Mouse (Mus musculus) forebrain, embryonic 15.5 days (tissue): ENCODE data around the gene Fgfr2. TPM values are rescaled to one million over a fixed set of nuclear protein-coding genes. Genes with fewer than 3 reads are reported as not detected.
A peak's percentile ranks its signal among the peaks of the same experiment; 100 is the strongest.

ENCODE experiments used
- ATAC-seq: fragments of 200-750 bp; cut with Nextera tagmentation; replicated peaks from 2 replicates; pipeline ENCODE4 v1.8.0; 2017; ENCODE audit warnings: mild to moderate bottlenecking, moderate TSS enrichment, moderate library complexity
- H3K27ac ChIP-seq: fragments of 300-500 bp; sonication (generic); replicated peaks from 2 replicates; pipeline ENCODE4 v1.5.1; 2015; ENCODE audit warnings: mild to moderate bottlenecking, inconsistent platforms
- H3K27me3 ChIP-seq: fragments of 300-500 bp; sonication (generic); 2 replicates; pipeline ENCODE4 v1.6.1; 2015; ENCODE audit warnings: inconsistent platforms
- H3K36me3 ChIP-seq: fragments of 300-500 bp; sonication (generic); 2 replicates; pipeline ENCODE4 v1.6.1; 2015; ENCODE audit warnings: mild to moderate bottlenecking, inconsistent platforms
- H3K4me1 ChIP-seq: fragments of 300-500 bp; sonication (generic); 2 replicates; pipeline ENCODE4 v1.6.1; 2015; ENCODE audit warnings: inconsistent platforms
- H3K4me2 ChIP-seq: fragments of 300-500 bp; sonication (generic); replicated peaks from 2 replicates; pipeline ENCODE4 v1.6.1; 2015; ENCODE audit warnings: mild to moderate bottlenecking, inconsistent platforms
- H3K4me3 ChIP-seq: fragments of 300-500 bp; sonication (generic); 2 replicates; pipeline ENCODE4 v1.5.1; 2015; ENCODE audit warnings: mild to moderate bottlenecking, inconsistent platforms
- H3K9ac ChIP-seq: fragments of 300-500 bp; sonication (generic); replicated peaks from 2 replicates; pipeline ENCODE4 v1.6.1; 2015; ENCODE audit warnings: mild to moderate bottlenecking, inconsistent platforms
- H3K9me3 ChIP-seq: fragments of 300-500 bp; sonication (generic); 2 replicates; pipeline ENCODE4 v1.6.1; 2016; ENCODE audit warnings: inconsistent platforms
- WGBS: fragments of 180-500 bp; shearing (Covaris S2); methylation state at CpG from one replicate; pipeline ENCODE4 v1.1.7; 2015; ENCODE audit warnings: mixed read lengths; 5-methylcytosine and 5-hydroxymethylcytosine counted together
- polyA plus RNA-seq: library from polyadenylated mRNA; unstranded; fragments of >200 nt; fragmentation: Nextera tagmentation; extraction: Ambion mirVana; gene quantifications from 2 replicates; pipeline ENCODE4 v1.2.1, GENCODE M21; 2015

Fgfr2 gene
- polyA plus RNA-seq, 1 experiment from 2014 or later, result 48.1 TPM

DNA sequence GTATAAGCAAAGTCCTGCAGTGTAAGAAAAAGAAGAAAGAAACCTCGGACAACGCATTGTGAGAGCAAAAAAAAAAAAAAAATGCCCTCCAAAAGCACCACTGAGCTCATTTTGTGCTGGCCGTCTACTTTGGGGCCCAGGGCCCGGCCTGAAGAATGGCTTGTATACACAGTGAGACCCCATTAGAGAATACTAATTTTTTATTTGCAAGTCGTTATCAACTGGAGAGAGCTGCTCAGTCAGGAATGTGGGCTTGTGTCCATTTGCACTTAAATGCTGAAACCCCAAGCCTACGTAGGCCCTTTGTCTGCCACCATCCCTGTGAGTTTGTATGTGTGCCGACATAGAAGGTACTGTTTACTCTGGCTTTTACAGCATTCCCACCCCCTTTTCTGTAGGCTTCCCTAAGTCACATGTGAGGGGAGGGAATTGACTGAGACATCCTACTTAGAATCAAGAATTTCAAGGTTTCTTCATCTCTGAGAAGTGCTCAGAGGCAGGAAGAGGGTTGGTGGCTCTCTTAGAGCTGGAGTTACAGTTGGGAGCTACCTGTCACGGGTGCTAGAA is 1785.6 kb downstream of the Fgfr2 start:
- H3K9ac ChIP-seq, result no peak overlapping the region
- peaks cover 20% of the 10 kb centered on the region for H3K36me3 ChIP-seq
- H3K4me3 ChIP-seq, result no peak overlapping the region
- no peak for ATAC-seq
- WGBS, result 19% methylated on average over 8 of the region's 8 CpGs
- 0 out of 2 replicates have a peak overlapping the region, but pooled peaks have one; percentile 27 for H3K27ac ChIP-seq
- H3K27me3 ChIP-seq, result no peaks in the 10 kb centered on the region
- H3K9me3 ChIP-seq, result no peaks in the 10 kb centered on the region
- peaks cover 6% of the 10 kb centered on the region for H3K4me1 ChIP-seq
- H3K4me2 ChIP-seq, result no peak overlapping the region

DNA sequence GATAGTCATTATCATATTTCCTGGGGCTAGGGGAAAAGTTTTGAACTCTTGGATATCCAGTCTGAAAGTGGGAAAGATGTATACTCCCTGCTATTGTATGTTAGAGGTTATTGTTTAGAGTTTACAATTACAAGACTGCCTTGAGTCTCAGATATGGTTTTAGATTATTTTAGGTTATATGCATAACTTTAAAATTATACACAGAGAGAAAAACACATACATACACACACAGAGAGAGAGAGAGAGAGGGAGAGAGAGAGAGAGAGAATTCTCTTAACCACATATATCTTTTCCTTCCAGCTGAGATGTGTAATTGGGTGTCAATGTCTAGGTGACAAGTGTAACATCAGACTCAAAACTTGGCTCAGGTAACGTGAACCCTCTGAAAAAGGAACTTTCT is 1789.6 kb downstream of the Fgfr2 start, which contains the start of gene Fam24a:
Gene Fam24a (plus strand): TSS at position 301 of the 400 bp plus-strand sequence.
- no peak for ATAC-seq
- Histone ChIP-seq H3K4me3 (no peak within 1 kb of the TSS), H3K4me1 (peaks cover 6% of the 10 kb centered on the region), H3K36me3 (no peaks in the 10 kb centered on the region), H3K9me3 (no peaks in the 10 kb centered on the region), H3K27ac (no peak within 1 kb of the TSS), H3K27me3 (no peaks in the 10 kb centered on the region), H3K9ac (no peak within 1 kb of the TSS), H3K4me2 (no peak within 1 kb of the TSS)
- 47% methylated on average over 1 of the region's 1 CpGs for WGBS

DNA sequence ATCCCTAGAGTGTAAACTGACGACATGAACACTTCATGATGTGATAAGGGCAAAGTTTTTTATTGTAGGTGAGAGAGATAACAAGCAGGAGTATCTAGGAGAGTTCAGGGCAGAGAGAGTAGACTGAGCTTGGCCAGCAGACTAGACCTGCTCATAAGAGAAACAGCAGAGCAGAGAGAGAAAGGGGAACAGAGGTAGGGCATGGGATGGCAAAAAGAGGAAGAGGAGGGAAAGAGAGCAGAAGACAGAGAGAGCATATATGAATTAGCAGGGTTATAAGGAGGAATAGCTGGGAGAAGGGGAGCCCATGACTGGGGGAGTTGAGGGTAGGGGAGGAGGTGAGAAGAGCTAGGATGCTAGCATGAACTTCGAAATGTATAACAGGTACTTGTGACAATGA is 1791.5 kb downstream of the Fgfr2 start:
- Histone ChIP-seq H3K4me3 (no peak overlapping the region), H3K27me3 (no peaks in the 10 kb centered on the region), H3K27ac (no peak overlapping the region), H3K9ac (no peak overlapping the region), H3K4me2 (no peak overlapping the region), H3K36me3 (no peaks in the 10 kb centered on the region), H3K9me3 (no peaks in the 10 kb centered on the region), H3K4me1 (no peaks in the 10 kb centered on the region)
- no peak for ATAC-seq
- 82% methylated on average over 2 of the region's 2 CpGs for WGBS

DNA sequence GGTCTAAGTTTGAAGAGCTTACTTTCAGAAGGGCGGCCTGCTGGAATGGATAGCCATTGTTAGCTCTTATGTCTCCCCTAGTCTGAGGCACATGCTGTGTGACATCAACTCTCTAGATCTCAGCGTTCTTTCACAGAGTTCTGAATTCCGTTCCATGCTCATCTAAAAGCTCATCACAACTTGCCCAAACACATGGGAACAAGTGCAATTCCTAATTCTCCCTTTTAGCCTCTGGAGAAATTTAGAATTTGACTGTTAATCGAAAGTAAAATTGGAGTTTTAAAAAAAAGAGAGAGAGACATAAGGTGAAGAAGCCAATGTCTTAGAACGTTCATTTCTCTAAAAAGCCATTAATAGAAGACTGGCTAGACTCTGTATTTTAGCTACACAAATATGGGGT is 1793.7 kb downstream of the Fgfr2 start, which contains the start of gene Fam24b:
Gene Fam24b (minus strand): TSS at position 101 of the 400 bp plus-strand sequence.
- Histone ChIP-seq H3K27me3 (no peaks in the 10 kb centered on the region), H3K27ac (no peak within 1 kb of the TSS), H3K36me3 (no peaks in the 10 kb centered on the region), H3K4me1 (no peaks in the 10 kb centered on the region), H3K4me3 (no peak within 1 kb of the TSS), H3K9me3 (no peaks in the 10 kb centered on the region), H3K4me2 (no peak within 1 kb of the TSS), H3K9ac (no peak within 1 kb of the TSS)
- 92% methylated on average over 5 of the region's 5 CpGs for WGBS
- no peak for ATAC-seq

- H3K4me3 ChIP-seq, result no peak overlapping the region
- H3K4me1 ChIP-seq, result no peaks in the 10 kb centered on the region
- H3K27me3 ChIP-seq, result no peaks in the 10 kb centered on the region
- no peak overlapping the region for H3K27ac ChIP-seq
- no peak overlapping the region for H3K9ac ChIP-seq
- WGBS, result 91% methylated on average over 5 of the region's 5 CpGs
- H3K9me3 ChIP-seq, result no peaks in the 10 kb centered on the region
- no peak overlapping the region for H3K4me2 ChIP-seq
- ATAC-seq, result no peak
- H3K36me3 ChIP-seq, result no peaks in the 10 kb centered on the region
These were observed 1796.1 kb downstream of the Fgfr2 start for GRCm38 (mm10) chr7:131327054-131327453.

GRCm38 (mm10) chr7:131322192-131322591 is 1801.0 kb downstream of the Fgfr2 start, which contains the start of gene Cuzd1:
Gene Cuzd1 (minus strand): TSS chr7:131322292.
- 87% methylated on average over 2 of the region's 2 CpGs for WGBS
- H3K4me1 ChIP-seq, result no peaks in the 10 kb centered on the region
- ATAC-seq, result no peak
- H3K27me3 ChIP-seq, result no peaks in the 10 kb centered on the region
- H3K4me2 ChIP-seq, result no peak within 1 kb of the TSS
- no peak within 1 kb of the TSS for H3K9ac ChIP-seq
- H3K9me3 ChIP-seq, result no peaks in the 10 kb centered on the region
- H3K4me3 ChIP-seq, result no peak within 1 kb of the TSS
- H3K36me3 ChIP-seq, result no peaks in the 10 kb centered on the region
- no peak within 1 kb of the TSS for H3K27ac ChIP-seq

DNA sequence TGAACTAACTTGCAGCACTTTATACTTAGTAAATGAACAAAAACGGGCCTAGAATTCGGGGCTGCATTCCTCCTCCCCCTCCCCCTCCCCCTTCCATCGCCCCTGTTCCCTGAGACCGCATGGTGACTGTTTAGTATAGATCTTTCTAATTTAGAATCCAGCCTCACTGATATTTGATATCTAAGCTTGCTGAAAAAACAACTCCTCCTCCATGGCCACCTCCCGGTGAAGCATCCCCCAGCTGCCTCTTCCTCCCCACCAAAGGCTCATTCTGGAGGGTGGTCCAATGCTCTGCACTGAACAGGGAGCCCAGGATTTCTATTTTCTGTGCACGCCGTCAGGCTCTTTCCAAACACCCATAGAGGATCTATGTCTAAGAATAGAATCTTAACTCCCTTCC is 1804.8 kb downstream of the Fgfr2 start:
- no peaks in the 10 kb centered on the region for H3K36me3 ChIP-seq
- H3K27ac ChIP-seq, result no peak overlapping the region
- no peak overlapping the region for H3K4me3 ChIP-seq
- no peak for ATAC-seq
- H3K9me3 ChIP-seq, result no peaks in the 10 kb centered on the region
- H3K27me3 ChIP-seq, result no peaks in the 10 kb centered on the region
- H3K9ac ChIP-seq, result no peak overlapping the region
- no peaks in the 10 kb centered on the region for H3K4me1 ChIP-seq
- WGBS, result 76% methylated on average over 6 of the region's 7 CpGs
- H3K4me2 ChIP-seq, result no peak overlapping the region

GRCm38 (mm10) chr7:131317587-131317986 is 1805.6 kb downstream of the Fgfr2 start:
- Histone ChIP-seq H3K9me3 (no peaks in the 10 kb centered on the region), H3K27me3 (no peaks in the 10 kb centered on the region), H3K4me1 (no peaks in the 10 kb centered on the region), H3K27ac (no peak overlapping the region), H3K9ac (no peak overlapping the region), H3K4me2 (no peak overlapping the region), H3K4me3 (no peak overlapping the region), H3K36me3 (no peaks in the 10 kb centered on the region)
- 79% methylated on average over 12 of the region's 12 CpGs for WGBS
- ATAC-seq, result no peak

DNA sequence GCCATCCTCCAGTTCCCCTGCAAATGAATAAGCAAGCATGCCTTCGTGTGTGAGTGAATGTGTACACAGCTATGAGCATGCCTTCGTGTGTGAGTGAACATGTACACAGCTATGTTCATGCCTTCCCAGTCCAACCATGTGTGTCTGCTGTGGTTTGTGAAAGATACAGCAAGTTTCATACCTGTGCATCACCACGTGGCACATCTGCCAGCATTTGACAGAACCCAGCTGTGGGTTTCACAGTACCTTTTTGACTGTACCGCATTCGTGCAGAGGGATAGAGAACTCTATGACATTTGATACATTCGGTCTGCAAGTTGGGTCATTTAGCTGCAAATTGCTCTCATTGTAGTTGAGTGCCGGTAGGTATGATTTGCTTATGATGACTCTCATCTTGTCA is 1808.7 kb downstream of the Fgfr2 start:
- no peak for ATAC-seq

DNA sequence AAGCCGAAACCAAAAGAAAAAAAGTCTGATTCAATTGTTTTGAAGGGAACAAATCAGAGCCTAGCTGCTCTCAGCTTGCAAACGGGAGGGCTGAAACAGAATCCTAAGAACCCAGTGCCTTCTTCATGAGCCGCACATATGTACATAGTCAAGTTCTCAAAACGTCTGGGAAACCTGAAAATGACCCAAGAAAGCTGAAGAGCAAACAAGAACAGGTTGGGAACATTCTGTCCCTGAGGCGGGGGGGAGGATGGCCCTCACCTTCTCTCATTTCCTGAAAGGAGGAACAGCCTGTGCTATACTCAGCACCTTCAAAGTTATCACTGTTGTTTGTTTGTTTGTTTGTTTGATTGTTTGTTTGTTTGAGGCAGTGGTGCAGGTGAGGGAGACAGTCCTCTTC is 1816.4 kb downstream of the Fgfr2 start:
- Histone ChIP-seq H3K4me2 (no peak overlapping the region), H3K9ac (no peak overlapping the region), H3K27me3 (no peaks in the 10 kb centered on the region), H3K4me3 (no peak overlapping the region), H3K4me1 (no peaks in the 10 kb centered on the region), H3K36me3 (no peaks in the 10 kb centered on the region), H3K9me3 (no peaks in the 10 kb centered on the region), H3K27ac (no peak overlapping the region)
- ATAC-seq, result no peak
- 81% methylated on average over 5 of the region's 5 CpGs for WGBS

More for the DNA sequence above, 1808.7 kb downstream of the Fgfr2 start:
- H3K4me3 ChIP-seq, result no peak overlapping the region
- WGBS, result 88% methylated on average over 7 of the region's 7 CpGs
- no peaks in the 10 kb centered on the region for H3K9me3 ChIP-seq
- no peaks in the 10 kb centered on the region for H3K36me3 ChIP-seq
- no peak overlapping the region for H3K9ac ChIP-seq
- H3K27ac ChIP-seq, result no peak overlapping the region
- H3K27me3 ChIP-seq, result no peaks in the 10 kb centered on the region
- H3K4me2 ChIP-seq, result no peak overlapping the region
- no peaks in the 10 kb centered on the region for H3K4me1 ChIP-seq

- Histone ChIP-seq H3K36me3 (no peaks in the 10 kb centered on the region), H3K4me3 (no peak overlapping the region), H3K4me2 (no peak overlapping the region), H3K27me3 (no peaks in the 10 kb centered on the region), H3K9me3 (no peaks in the 10 kb centered on the region), H3K27ac (no peak overlapping the region), H3K4me1 (no peaks in the 10 kb centered on the region), H3K9ac (no peak overlapping the region)
- no peak for ATAC-seq
- WGBS, result 76% methylated on average over 8 of the region's 8 CpGs
These were observed 1819.8 kb downstream of the Fgfr2 start for GRCm38 (mm10) chr7:131303340-131303739.

DNA sequence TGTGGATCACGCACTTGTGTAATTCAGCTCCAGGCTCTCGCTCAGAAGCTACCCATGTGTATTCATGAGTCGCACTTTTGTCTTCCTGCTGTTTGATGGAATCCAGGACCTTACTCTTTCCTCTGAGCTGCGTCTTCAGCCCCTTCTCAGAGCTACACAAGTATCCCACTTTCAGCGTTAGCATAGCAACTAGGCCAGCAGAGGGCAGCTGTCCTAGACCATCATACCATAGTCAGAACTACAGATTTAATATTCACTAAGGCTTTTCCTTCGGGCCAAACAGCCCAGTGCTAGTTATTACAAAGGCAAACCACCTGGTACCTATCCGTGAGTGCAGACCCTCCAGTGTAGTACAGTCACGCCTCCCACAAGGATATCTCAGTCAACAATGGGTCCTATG is 1826.0 kb downstream of the Fgfr2 start:
- no peaks in the 10 kb centered on the region for H3K9me3 ChIP-seq
- no peaks in the 10 kb centered on the region for H3K36me3 ChIP-seq
- no peak for ATAC-seq
- no peak overlapping the region for H3K9ac ChIP-seq
- H3K4me2 ChIP-seq, result no peak overlapping the region
- WGBS, result 76% methylated on average over 8 of the region's 8 CpGs
- H3K27me3 ChIP-seq, result no peaks in the 10 kb centered on the region
- no peaks in the 10 kb centered on the region for H3K4me1 ChIP-seq
- H3K4me3 ChIP-seq, result no peak overlapping the region
- H3K27ac ChIP-seq, result no peak overlapping the region

DNA sequence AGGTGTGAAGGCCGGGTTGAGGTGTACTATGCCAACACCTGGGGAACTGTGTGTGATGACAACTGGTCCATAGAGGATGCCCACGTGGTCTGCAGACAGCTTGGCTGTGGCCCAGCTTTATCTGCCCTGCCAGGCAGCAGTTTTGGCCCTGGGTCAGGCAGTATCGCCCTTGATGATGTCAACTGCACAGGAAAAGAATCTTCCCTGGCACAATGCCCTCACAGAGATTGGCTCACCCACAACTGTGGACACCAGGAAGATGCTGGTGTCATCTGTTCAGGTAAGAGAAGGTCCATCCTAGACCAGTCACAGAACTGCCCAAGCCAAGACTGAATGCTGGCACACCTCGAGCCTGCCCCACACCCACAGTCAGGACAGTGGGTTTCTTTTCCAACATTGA is 1857.3 kb downstream of the Fgfr2 start:
- Histone ChIP-seq H3K36me3 (no peaks in the 10 kb centered on the region), H3K9ac (no peak overlapping the region), H3K9me3 (no peaks in the 10 kb centered on the region), H3K4me1 (no peaks in the 10 kb centered on the region), H3K27me3 (no peaks in the 10 kb centered on the region), H3K4me2 (no peak overlapping the region), H3K27ac (no peak overlapping the region), H3K4me3 (no peak overlapping the region)
- WGBS, result 73% methylated on average over 4 of the region's 4 CpGs
- ATAC-seq, result no peak
